Comparison of ENCODE assay signal across 10 mouse cellular contexts in the genomic region with DNA sequence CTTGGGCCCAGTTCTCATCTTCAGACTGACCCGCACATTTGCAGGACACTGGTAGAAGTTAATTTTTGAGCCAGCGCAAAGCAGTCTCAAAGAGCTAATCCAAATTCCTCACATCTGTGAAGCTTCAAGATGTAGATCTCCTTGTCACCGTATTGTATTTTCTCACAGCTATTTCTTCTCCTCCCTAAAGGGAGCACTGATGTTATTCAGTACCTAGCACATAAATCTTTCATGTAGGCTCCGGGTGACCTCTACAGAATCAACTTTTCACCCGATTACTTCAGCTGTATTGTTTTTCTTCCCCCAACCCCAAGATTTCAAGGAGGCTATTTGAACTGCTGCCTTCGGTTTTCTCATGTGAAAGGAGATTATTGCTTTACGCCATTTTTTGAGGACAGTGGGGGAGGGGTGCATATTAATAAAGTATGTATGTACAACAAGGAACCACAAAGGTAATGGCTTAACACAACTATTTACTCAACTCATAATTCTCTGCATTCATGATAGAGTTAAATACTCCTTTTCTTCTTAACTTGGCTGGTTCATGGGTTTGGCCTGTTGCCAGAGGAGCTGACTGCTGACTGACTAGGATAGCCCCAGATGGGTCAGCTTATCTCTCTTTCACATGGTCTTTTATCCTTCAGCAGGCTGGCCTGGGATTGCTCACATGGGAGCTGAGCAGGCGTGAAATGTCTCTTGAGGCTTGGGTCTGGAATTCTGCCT.
A peak's percentile ranks its signal among the peaks of the same experiment; 100 is the strongest.
DNase-seq lines count a peak whose midpoint lies in the region; ATAC-seq and TF ChIP-seq lines count a peak whose summit lies in the region.
"Had no signal": no experiment of that assay in that cellular context is flagged by ENCODE, and none has a peak within 500 bp of the region (broad histone marks: within the 10 kb centered on the region; RNA-seq: fewer than 3 reads in every experiment).

No protein-coding gene starts in this region.

- CTCF ChIA-PET in Patski (lab: Charles Lee), result interaction anchor here (1.0 to 1.6 kb wide), 4 partner anchors 10 to 342 kb away, joined by 3 read pairs; partner anchors contain the start of gene Flrt3

- H3K36me3 ChIP-seq in hindbrain, embryonic 11.5 days (ENCODE audit: control insufficient read depth, insufficient read depth, low read length), result no peaks in the 10 kb centered on the region
- no peaks in the 10 kb centered on the region for H3K36me3 ChIP-seq in hindbrain, embryonic 10.5 days
- H3K36me3 ChIP-seq in embryonic facial prominence, embryonic 12.5 days, result no peaks in the 10 kb centered on the region
- no peaks in the 10 kb centered on the region for H3K36me3 ChIP-seq in intestine, embryonic 15.5 days
- H3K36me3 ChIP-seq in thymus, adult 2 months (ENCODE audit: control insufficient read depth, insufficient read depth, low read length), result no peaks in the 10 kb centered on the region
- H3K36me3 ChIP-seq: embryonic facial prominence, embryonic 13.5 days had no signal

- no peak for DNase-seq in hindbrain, embryonic 11.5 days (ENCODE audit: low spot score)
- DNase-seq in hindbrain, embryonic 10.5 days (ENCODE audit: low spot score), result no peak
- peak; percentile 31 for DNase-seq in Patski (ENCODE audit: low read depth, low spot score)
- peak; percentile 23 for DNase-seq in retina, postnatal 7 days (ENCODE audit: low read depth, low spot score)
- no peak for DNase-seq in thymus, adult 2 months

- H3K27ac ChIP-seq in hindbrain, embryonic 11.5 days (ENCODE audit: low read depth, low read length), result no peak overlapping the region
- no peak overlapping the region for H3K27ac ChIP-seq in hindbrain, embryonic 10.5 days
- H3K27ac ChIP-seq in embryonic facial prominence, embryonic 12.5 days, result no peak overlapping the region
- H3K27ac ChIP-seq in intestine, embryonic 15.5 days, result no peak overlapping the region
- H3K27ac ChIP-seq in thymus, adult 2 months (ENCODE audit: control insufficient read depth, insufficient read depth, low read length), result no peak overlapping the region
- H3K27ac ChIP-seq: embryonic facial prominence, embryonic 13.5 days; macrophage had no signal

- no peak overlapping the region for H3K4me2 ChIP-seq in hindbrain, embryonic 11.5 days (replicated peaks; ENCODE audit: low read depth, low read length)
- H3K4me2 ChIP-seq in embryonic facial prominence, embryonic 12.5 days (replicated peaks), result no peak overlapping the region
- H3K4me2 ChIP-seq in intestine, embryonic 15.5 days (replicated peaks), result no peak overlapping the region
- H3K4me2 ChIP-seq: embryonic facial prominence, embryonic 13.5 days had no signal

- TF ChIP-seq CTCF in Patski (IDR thresholded peaks at IDR 0.05), result no peak
- TF ChIP-seq CTCF in thymus, adult 2 months (IDR thresholded peaks at IDR 0.05; ENCODE audit: borderline replicate concordance, control insufficient read depth, extremely low read depth, insufficient read depth, low read length, poor library complexity), result no peak

- peak; percentile 33; the same call in 1 of the 2 replicates for ATAC-seq in hindbrain, embryonic 11.5 days (ENCODE audit: low FRiP score)
- ATAC-seq in Patski, result no peak
- ATAC-seq in embryonic facial prominence, embryonic 12.5 days (ENCODE audit: insufficient number of reproducible peaks, insufficient read depth, low FRiP score, low TSS enrichment), result 0 out of 2 replicates have a peak, but pooled peaks have one; percentile 60
- peak; percentile 49; the same call in 1 of the 2 replicates for ATAC-seq in intestine, embryonic 15.5 days
- ATAC-seq in inflammation-experienced regulatory T-cells, adult 6 months, result no peak

- WGBS in hindbrain, embryonic 11.5 days, result 59% methylated on average over 8 of the region's 8 CpGs
- WGBS in hindbrain, embryonic 10.5 days, result 78% methylated on average over 8 of the region's 8 CpGs
- 70% methylated on average over 8 of the region's 8 CpGs for WGBS in embryonic facial prominence, embryonic 12.5 days
- 46% methylated on average over 8 of the region's 8 CpGs for WGBS in intestine, embryonic 15.5 days
- WGBS in thymus, adult 2 months, result 87% methylated on average over 8 of the region's 8 CpGs

- in situ Hi-C loops in Patski (cut with MboI; ENCODE audit: low pct_unique_long_range_greater_than_20kb), result no loop called here

- no peaks in the 10 kb centered on the region for H3K27me3 ChIP-seq in hindbrain, embryonic 11.5 days (ENCODE audit: control insufficient read depth, insufficient read depth, low read length)
- H3K27me3 ChIP-seq in hindbrain, embryonic 10.5 days (ENCODE audit: insufficient read depth, poor library complexity, severe bottlenecking), result no peaks in the 10 kb centered on the region
- H3K27me3 ChIP-seq in Patski, result no peaks in the 10 kb centered on the region
- no peaks in the 10 kb centered on the region for H3K27me3 ChIP-seq in embryonic facial prominence, embryonic 12.5 days
- H3K27me3 ChIP-seq in intestine, embryonic 15.5 days (replicated peaks), result no peaks in the 10 kb centered on the region
- no peaks in the 10 kb centered on the region for H3K27me3 ChIP-seq in thymus, adult 2 months (ENCODE audit: control insufficient read depth, insufficient read depth, low read length)
- H3K27me3 ChIP-seq: embryonic facial prominence, embryonic 13.5 days had no signal

- no peak overlapping the region for H3K9ac ChIP-seq in hindbrain, embryonic 11.5 days (ENCODE audit: low read depth, low read length)
- H3K9ac ChIP-seq in embryonic facial prominence, embryonic 12.5 days, result no peak overlapping the region
- no peak overlapping the region for H3K9ac ChIP-seq in intestine, embryonic 15.5 days
- H3K9ac ChIP-seq: embryonic facial prominence, embryonic 13.5 days had no signal

- no peaks in the 10 kb centered on the region for H3K9me3 ChIP-seq in hindbrain, embryonic 11.5 days (ENCODE audit: control insufficient read depth, low read length)
- H3K9me3 ChIP-seq in hindbrain, embryonic 10.5 days, result no peaks in the 10 kb centered on the region
- H3K9me3 ChIP-seq in embryonic facial prominence, embryonic 12.5 days, result no peaks in the 10 kb centered on the region
- H3K9me3 ChIP-seq in intestine, embryonic 15.5 days, result no peaks in the 10 kb centered on the region
- H3K9me3 ChIP-seq: embryonic facial prominence, embryonic 13.5 days had no signal

- POLR2A ChIA-PET in Patski (lab: Charles Lee), result interaction anchor here (0.9 kb wide), 1 partner anchor 102 kb away, joined by 5 read pairs; no protein-coding TSS in a partner anchor

- H3K4me3 ChIP-seq in hindbrain, embryonic 11.5 days (ENCODE audit: low read depth, low read length), result no peak overlapping the region
- H3K4me3 ChIP-seq in hindbrain, embryonic 10.5 days, result no peak overlapping the region
- no peak overlapping the region for H3K4me3 ChIP-seq in embryonic facial prominence, embryonic 12.5 days
- H3K4me3 ChIP-seq in intestine, embryonic 15.5 days (replicated peaks), result no peak overlapping the region
- no peak overlapping the region for H3K4me3 ChIP-seq in thymus, adult 2 months (ENCODE audit: control insufficient read depth, insufficient read depth, low read length)
- H3K4me3 ChIP-seq: embryonic facial prominence, embryonic 13.5 days had no signal

- H3K4me1 ChIP-seq in hindbrain, embryonic 11.5 days (replicated peaks; ENCODE audit: control insufficient read depth, insufficient read depth, low read length), result no peaks in the 10 kb centered on the region
- no peaks in the 10 kb centered on the region for H3K4me1 ChIP-seq in hindbrain, embryonic 10.5 days (replicated peaks)
- H3K4me1 ChIP-seq in embryonic facial prominence, embryonic 12.5 days, result 0 out of 2 replicates have a peak, but pooled peaks cover 10% of the 10 kb centered on the region
- 0 out of 2 replicates have a peak, but pooled peaks cover 3% of the 10 kb centered on the region for H3K4me1 ChIP-seq in intestine, embryonic 15.5 days (replicated peaks)
- H3K4me1 ChIP-seq in thymus, adult 2 months (replicated peaks; ENCODE audit: control insufficient read depth, insufficient read depth, low read length), result no peaks in the 10 kb centered on the region
- H3K4me1 ChIP-seq: embryonic facial prominence, embryonic 13.5 days had no signal

- no peak for TF ChIP-seq POLR2A in thymus, adult 2 months (IDR thresholded peaks at IDR 0.05; ENCODE audit: control insufficient read depth, extremely low read depth, insufficient read depth, low read length, poor library complexity)

Comparison
In these comparisons a context has a peak if more than half of its experiments do, and no peak if none do; other contexts are left out.
1. ATAC-seq: peak in hindbrain, embryonic 11.5 days (single experiment), embryonic facial prominence, embryonic 12.5 days (single experiment) and intestine, embryonic 15.5 days (single experiment); none in Patski (single experiment) and inflammation-experienced regulatory T-cells, adult 6 months (single experiment).
2. DNase-seq: peak in Patski (single experiment) and retina, postnatal 7 days (single experiment); none in hindbrain, embryonic 11.5 days (single experiment), hindbrain, embryonic 10.5 days (single experiment) and thymus, adult 2 months (single experiment).